Mouse (Mus musculus) adrenal gland, adult (tissue): ENCODE measurements at regions not wholly inside any gene's neighbourhood (a gene's known extent, or its start where the extent isn't known, plus 50 kb on each side); places are given as distances from the start of the nearest gene placed in this dataset.

Experiments used
- DNase-seq, 2 experiments: peaks; one replicate each; pipeline ENCODE4 v3.0.0; 2022 to 2023; ENCODE audit warnings: low spot score in 1 of 2; ENCODE audit not compliant: inconsistent age in 2 of 2

DNA sequence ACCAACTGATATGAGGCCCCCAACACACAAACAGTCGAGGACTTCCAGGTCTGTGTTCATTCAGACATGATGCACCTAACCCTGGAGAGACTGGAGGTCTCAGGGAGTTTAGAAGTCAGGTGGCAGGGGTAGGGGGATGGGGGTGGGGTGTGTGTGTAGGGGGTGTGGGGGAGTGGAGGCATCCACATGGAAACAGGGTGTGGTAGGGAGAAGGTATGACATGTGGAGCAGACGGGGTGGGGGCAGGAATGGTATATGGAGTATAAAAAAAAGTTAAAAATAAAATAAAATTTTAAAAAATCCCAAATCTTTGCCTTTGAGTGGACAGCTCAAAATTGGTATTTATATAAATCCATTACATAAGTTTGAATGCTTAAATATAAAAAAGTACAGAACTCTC is 282.3 kb downstream of the Isl1 start:
- DNase-seq, result no peak

DNA sequence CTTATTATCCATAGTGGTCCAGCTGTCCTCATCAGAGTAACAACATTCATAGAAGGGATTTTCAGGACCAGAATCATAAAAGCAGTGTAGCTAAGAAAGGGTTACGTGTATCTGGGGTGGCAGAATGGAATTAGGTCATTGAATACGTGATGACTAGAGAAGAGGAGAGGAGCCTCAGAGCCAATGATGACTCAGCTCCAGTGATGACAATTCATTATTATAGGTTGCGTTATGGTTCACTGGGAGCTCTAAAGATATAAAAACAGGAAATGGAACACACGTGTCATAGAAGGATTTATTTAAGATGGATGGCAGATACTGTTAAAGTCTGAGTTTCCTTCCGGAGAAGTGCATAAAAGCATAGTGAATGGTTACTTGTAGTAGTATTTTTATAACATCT is 291.6 kb downstream of the Isl1 start:
- DNase-seq, result peak in 1 of 2 experiments; percentile 44

DNA sequence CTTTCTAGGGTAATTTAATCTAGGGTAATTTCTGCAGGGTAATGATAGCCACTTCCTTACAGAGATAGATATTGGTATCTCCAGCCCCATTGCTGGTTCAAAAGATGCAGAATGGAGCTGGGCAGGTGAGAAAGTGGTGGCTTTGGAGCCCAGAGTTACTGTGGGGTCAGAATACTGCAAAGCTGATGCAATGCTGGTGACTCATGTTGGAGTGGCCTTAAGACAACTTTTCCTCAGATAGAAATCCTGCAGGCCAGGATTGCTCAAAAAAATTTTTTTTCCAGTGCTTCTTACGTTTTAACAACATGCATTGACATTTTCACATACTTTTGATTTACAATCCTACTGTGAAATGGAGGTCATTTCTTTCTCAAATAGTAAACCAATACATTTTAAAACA is 305.8 kb downstream of the Isl1 start:
- DNase-seq, result peak; percentile 11 to 56

DNA sequence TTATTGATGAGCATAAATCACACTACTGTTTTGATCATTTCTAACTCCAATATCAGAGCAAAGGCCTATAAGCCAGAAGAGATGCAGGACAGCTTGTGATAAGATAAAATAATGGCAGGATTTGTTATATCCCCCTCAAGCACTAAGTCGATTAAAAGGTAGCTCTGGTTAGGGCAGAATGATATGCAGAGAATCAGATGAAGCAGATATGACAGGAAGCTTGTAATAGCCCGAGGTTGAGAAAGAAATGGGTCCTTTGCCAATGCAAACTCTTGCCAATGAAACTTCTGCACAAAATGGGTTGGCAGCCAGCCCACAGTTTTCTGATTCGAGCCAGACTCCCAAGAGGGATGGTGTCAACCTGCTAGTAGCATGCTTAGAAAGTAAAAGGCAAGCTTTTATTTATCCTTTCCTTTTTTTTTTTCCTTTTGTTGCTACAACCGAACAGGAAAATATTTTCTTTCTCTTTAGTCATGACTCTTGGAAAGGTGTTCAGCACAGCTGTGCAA is 307.0 kb downstream of the Isl1 start:
- peak; percentile 73 to 93 for DNase-seq

DNA sequence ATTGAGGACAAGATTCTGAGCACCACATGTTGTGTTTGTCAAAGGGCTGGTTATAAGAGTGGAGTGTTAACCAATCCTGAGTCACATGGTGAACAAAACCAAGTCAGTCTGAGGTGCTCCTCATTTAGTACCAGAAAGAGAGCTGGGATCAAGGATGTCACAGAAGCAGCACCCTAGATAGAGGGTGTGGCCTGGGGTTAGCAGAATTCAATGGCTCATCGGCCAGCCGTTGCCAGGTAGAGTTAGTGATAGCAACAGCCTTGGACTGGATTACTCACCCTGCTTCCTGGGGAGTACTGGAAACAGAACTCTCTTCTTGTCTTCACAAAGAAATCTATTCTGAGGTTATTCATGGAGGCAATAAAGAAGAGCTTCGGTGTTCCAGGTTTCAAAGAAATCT is 318.9 kb downstream of the Isl1 start:
- peak; percentile 58 to 65 for DNase-seq

DNA sequence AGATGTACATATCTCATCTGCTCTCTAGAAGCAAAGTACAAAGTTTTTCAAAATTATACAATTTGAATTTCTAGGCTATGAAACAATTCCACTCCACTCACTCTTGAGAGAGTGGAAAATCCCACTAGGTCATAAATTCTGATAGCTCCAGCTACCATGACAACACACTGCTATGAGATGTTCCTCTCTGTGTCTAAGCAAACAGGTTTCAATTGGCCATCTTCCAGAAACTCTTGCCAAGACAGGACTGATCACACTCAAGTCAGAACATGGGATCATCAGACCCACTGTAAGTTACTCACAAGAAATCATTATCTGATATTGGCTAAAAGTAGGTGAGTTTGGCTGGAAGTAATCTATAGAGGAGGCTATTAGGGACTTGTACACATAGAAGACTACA is 320.4 kb downstream of the Isl1 start:
- no peak for DNase-seq

DNA sequence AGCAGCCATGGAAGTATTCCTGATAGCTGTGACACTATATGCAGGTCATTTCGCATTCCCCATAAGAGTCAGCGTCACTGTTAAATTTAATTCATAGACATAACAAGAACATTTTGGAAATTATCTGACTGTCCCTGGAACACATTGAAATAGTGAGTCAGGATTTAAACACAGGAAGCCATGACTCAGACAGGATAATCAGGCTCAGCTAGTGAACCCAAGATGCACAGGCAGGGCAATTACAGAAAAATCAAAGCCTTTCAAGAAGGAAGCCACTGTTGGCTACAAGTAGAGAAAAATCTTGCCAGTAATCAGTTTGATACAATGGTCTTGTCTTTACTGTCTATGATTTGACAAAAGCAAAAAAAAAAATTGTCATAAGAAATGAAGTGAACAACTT is 323.2 kb downstream of the Isl1 start:
- peak in 1 of 2 experiments; percentile 23 for DNase-seq

DNA sequence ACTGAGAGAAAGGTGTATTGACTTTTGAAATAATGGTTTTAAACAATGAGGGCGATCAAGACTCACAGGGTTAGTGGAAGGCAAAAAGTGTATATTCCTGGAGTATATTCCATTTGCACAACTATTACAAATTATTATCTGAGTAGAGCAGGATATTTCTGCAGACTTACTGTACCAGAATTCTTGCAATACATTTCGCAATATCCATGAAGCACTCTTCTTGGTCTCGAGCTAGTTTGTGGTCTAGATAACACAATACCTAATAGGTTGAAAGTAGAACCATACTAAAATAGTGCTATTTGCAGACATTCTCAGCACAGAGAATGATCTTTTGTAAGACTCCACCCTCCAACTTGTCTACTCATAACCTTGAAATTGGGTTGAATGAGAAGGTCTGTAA is 323.8 kb downstream of the Isl1 start:
- DNase-seq, result no peak

DNA sequence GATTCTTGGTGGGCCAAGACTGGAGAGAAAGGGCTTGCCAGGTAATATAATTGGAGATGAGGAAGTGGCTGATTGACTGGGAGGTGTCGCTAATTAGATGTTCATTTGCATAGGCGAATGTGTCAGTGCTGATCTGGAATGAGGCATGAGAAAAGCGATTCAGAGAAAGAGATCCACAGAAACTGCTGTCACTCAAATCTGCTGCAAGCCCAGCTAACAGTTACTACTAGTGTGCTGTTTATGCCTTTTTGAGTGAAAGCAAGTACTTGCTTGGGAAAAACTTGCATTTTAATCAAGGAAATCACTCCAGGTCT is 331.6 kb downstream of the Isl1 start:
- DNase-seq, result no peak

DNA sequence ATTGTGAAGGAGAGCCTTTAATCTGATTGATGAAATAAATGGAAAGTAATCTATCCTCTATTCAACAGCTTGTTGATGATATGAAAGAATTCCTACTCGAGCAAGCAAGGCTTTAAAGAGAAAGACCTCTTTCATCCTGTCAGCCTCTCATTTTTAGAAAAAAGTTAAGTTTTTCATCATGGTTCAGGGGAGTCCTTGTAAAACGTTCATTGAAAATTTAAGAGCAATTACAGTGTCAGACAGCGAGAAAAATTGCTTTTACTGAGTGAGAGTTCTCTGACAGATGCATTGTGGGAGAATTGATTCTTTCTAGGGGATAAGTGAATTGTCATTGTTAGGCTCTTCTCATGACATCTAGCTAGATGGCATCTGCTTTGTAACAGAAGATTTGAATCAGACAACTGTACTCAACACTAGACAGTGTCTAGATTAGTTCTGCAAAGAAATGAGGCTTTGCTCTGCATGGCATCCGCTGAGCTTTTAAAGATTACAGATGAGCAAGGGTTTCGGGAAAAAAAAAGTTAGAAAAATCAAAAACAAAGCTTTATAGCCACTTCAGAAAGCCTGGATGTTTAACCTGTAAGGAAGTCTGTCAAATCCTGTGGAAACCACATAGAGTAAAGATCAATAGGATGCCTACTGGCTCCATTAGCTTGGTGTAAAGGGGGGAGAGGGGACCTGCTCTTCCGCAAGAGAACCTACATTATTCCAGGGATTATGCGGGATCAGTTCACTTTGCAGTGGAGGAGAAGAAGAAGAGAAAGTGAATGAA is 332.2 kb downstream of the Isl1 start:
- no peak for DNase-seq
